Mouse (Mus musculus): ENCODE data around the gene Fktn.

DNA sequence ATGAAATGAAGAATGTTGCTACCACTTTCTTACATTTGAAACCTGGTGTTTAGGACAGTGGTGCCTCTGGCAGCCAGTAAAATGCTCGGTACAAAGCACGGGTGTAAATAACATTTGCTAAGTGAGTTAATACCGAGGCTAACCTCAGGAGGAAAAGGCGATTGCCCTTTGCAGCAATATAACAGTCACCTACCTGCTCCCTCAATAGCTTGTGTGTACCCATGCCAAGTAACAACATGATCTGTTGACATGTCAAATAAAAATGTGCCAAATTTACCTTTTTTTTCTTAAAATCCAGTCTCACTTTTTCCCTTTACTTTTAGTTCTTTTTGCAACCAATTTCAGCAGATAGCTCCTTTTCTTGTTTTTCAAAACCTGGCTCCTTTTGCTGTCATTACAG is 111.0 kb downstream of the Fktn start:
- TF ChIP-seq POLR2A (IDR thresholded peaks at IDR 0.05; ENCODE audit: low read depth, low read length): no peak
- TF ChIP-seq CTCF (IDR thresholded peaks at IDR 0.05; ENCODE audit: extremely low read depth, insufficient read depth, insufficient read length, insufficient replicate concordance): no peak

Measured in spleen, adult 2 months (tissue).